Mouse (Mus musculus): ENCODE measurements around the gene Cdipt.

GRCm38 (mm10) chr7:126946530-126946929, 29.2 kb upstream of the Cdipt start:
- no peak for TF ChIP-seq EP300 (IDR thresholded peaks at IDR 0.05; ENCODE audit: low read depth)
- peak; percentile 81 for TF ChIP-seq CTCF (IDR thresholded peaks at IDR 0.05; ENCODE audit: low read depth)

Measured in liver, postnatal 0 days (tissue).